Mouse (Mus musculus): Measurements from ENCODE around the gene Cdhr1. TPM values are rescaled to one million over a fixed set of nuclear protein-coding genes. Genes with fewer than 3 reads are reported as not detected.
"Not testable (repeated sequence)": the region's sequence is repeated elsewhere in the genome, so short reads cannot be mapped to it uniquely, and the experiment has no call there.

Gene Cdhr1
- 3.1 and 5.0 TPM in 2 replicates for polyA plus RNA-seq (2015; fragmentation: Nextera tagmentation; extraction: Ambion mirVana)

DNA sequence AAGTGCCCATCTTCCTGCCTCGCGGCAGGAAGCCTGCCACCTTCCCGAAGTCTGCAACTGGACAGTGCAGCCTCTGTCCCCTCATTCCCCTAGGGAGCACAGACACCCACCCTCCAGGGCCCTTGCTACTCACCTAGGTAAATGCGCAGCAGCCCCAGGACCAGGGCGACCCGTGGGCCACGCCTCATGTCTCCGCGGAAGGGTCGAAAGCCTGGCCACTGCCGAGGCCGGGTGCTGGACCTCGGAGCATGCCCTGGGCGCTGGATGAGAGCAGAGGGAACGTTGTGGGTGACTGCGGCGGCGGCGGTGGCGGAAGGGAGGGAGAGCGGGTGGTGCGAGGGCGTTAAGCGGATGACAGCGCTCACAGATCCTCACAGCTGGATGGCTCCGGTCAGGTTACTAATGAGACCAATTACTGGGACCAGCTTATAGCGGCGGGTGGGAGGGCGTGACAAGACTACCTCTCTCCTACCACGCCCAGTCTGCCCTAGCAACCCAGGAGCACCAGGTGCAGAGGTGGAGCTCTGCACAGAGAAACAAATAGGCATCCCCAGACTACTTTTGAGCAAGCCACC is at the start of gene Cdhr1:
Gene Cdhr1, minus strand, starts transcription at position 392 of the 575 bp plus-strand sequence.
- ATAC-seq, result peak; percentile 81
- Histone ChIP-seq H3K4me1 (ENCODE audit: control insufficient read depth, insufficient read depth, low read length) (peaks cover 6% of the 10 kb centered on the region), H3K9ac (ENCODE audit: low read depth, low read length) (peak within 1 kb of the TSS; percentile 85), H3K27ac (ENCODE audit: low read length) (no peak within 1 kb of the TSS), H3K36me3 (ENCODE audit: control insufficient read depth, insufficient read depth, low read length) (no peaks in the 10 kb centered on the region), H3K9me3 (replicated peaks; ENCODE audit: control insufficient read depth, low read length, poor library complexity, severe bottlenecking) (no peaks in the 10 kb centered on the region), H3K4me2 (ENCODE audit: low read length) (peak within 1 kb of the TSS; percentile 98), H3K27me3 (ENCODE audit: control insufficient read depth, insufficient read depth, low read depth, low read length) (no peaks in the 10 kb centered on the region), H3K4me3 (ENCODE audit: low read depth, low read length) (peak within 1 kb of the TSS; percentile 61)
- under 1% methylated on average over 30 of the region's 30 CpGs for WGBS

DNA sequence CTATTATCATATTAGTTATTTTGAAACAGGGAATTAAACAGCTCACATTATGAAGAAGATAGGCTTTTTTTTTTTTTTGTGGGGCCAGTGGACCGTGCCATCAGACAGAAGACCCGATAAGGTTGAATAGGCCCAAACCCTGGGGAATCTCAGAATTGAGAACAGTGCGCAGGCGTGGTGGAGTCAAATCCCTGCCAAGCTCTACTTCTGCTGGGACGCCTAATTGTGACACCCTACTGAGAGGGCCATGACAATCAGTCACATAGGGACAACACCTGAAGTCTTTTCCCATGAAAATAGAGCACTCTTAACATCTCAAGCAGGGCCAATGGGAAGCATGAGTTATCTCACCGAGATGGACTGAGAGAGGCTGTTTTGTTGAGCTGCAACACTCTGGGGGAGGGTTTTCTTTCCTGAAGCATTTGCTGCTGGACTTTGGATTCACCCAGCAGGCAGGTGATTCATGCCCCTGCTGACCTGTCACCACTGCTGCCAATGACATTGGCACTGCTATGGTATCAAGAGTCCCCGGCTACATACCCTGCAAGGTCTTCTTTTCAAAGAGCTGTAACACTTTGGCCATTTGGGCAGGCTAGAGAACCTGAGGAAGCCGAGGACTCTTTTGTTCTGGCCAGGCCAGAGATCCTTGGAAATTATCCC is 41.0 kb upstream of the Cdhr1 start:
- 54% methylated on average over 8 of the region's 8 CpGs for WGBS

DNA sequence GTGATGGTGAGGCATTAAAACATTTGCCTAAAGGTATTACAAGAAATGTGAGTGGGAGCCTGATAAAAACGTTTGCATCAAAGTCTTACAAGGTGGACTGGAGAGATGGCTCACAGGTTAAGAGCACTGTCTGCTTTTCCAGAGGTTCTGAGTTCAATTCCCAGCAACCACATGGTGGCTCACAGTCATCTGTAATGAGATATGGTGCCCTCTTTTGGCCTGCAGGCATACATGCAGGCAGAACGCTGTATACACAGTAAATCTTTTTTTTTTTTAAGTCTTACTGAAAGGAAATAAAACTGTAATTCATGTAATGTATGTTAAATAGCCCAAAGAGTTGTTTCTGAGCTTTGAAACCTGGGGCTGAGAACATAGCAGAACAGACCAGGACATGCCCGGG is 39.4 kb upstream of the Cdhr1 start:
- WGBS, result 81% methylated on average over 2 of the region's 3 CpGs

More for the DNA sequence above, 41.0 kb upstream of the Cdhr1 start:
- H3K9ac ChIP-seq (ENCODE audit: low read depth, low read length), result no peak overlapping the region
- H3K27ac ChIP-seq (ENCODE audit: low read length), result no peak overlapping the region
- H3K27me3 ChIP-seq (ENCODE audit: control insufficient read depth, insufficient read depth, low read depth, low read length), result no peaks in the 10 kb centered on the region
- no peak overlapping the region for H3K4me2 ChIP-seq (ENCODE audit: low read length)
- ATAC-seq, result no peak
- no peaks in the 10 kb centered on the region for H3K36me3 ChIP-seq (ENCODE audit: control insufficient read depth, insufficient read depth, low read length)
- H3K9me3 ChIP-seq (replicated peaks; ENCODE audit: control insufficient read depth, low read length, poor library complexity, severe bottlenecking), result no peaks in the 10 kb centered on the region
- H3K4me1 ChIP-seq (ENCODE audit: control insufficient read depth, insufficient read depth, low read length), result peaks cover 3% of the 10 kb centered on the region
- H3K4me3 ChIP-seq (ENCODE audit: low read depth, low read length), result no peak overlapping the region

DNA sequence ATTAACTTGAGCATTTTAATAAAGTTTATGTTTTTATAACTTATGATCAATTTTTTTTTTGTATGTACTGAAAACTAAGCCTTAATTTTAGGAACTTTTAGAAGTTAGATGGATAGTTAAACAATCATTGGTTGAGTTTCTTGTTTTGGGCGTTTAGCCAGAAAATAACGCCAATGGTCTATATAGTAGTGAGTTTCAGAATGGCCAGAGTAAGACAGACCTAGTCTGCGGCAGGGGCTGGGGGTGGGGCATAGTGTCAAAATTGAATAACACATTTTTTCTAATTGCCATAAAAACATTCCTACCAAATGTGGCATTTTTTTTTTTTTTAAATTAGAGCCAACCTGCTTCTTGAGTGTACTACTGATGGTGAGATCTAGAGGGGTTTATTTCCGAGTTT is 38.0 kb upstream of the Cdhr1 start:
- ATAC-seq, result no peak
- Histone ChIP-seq H3K36me3 (ENCODE audit: control insufficient read depth, insufficient read depth, low read length) (no peaks in the 10 kb centered on the region; the same call in 1 of the 2 replicates), H3K4me3 (ENCODE audit: low read depth, low read length) (no peak overlapping the region), H3K4me1 (ENCODE audit: control insufficient read depth, insufficient read depth, low read length) (peaks cover 9% of the 10 kb centered on the region), H3K27me3 (ENCODE audit: control insufficient read depth, insufficient read depth, low read depth, low read length) (no peaks in the 10 kb centered on the region), H3K9me3 (replicated peaks; ENCODE audit: control insufficient read depth, low read length, poor library complexity, severe bottlenecking) (no peaks in the 10 kb centered on the region), H3K9ac (ENCODE audit: low read depth, low read length) (no peak overlapping the region), H3K4me2 (ENCODE audit: low read length) (no peak overlapping the region), H3K27ac (ENCODE audit: low read length) (no peak overlapping the region)
- WGBS, result 83% methylated on average over 4 of the region's 4 CpGs

More for the DNA sequence above, 39.4 kb upstream of the Cdhr1 start:
- not testable (repeated sequence) for H3K9ac ChIP-seq (ENCODE audit: low read depth, low read length); H3K4me3 ChIP-seq (ENCODE audit: low read depth, low read length); ATAC-seq; H3K9me3 ChIP-seq (replicated peaks; ENCODE audit: control insufficient read depth, low read length, poor library complexity, severe bottlenecking); H3K36me3 ChIP-seq (ENCODE audit: control insufficient read depth, insufficient read depth, low read length); H3K27me3 ChIP-seq (ENCODE audit: control insufficient read depth, insufficient read depth, low read depth, low read length); H3K4me1 ChIP-seq (ENCODE audit: control insufficient read depth, insufficient read depth, low read length); H3K4me2 ChIP-seq (ENCODE audit: low read length); H3K27ac ChIP-seq (ENCODE audit: low read length)

DNA sequence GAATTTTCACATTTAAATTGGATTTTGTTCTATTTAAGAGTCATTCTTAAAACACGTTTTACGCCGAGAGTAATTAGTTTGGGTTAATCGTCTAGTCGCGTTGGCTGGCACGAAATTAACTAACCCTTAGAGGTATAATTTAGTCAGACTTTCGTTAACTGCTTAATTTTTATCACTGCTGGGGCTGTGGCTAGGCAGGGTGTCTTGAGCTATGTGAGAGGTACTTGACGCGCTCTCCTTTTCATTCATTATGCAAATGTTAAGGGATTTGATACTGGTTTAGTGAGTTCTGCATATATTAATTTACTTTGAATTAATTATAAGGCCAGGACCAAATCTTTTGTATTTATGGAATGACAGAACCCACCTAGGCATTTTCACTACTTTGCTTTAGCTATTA is 37.5 kb upstream of the Cdhr1 start:
- peak overlapping the region; percentile 67 for H3K9ac ChIP-seq (ENCODE audit: low read depth, low read length)
- H3K27me3 ChIP-seq (ENCODE audit: control insufficient read depth, insufficient read depth, low read depth, low read length), result no peaks in the 10 kb centered on the region
- H3K36me3 ChIP-seq (ENCODE audit: control insufficient read depth, insufficient read depth, low read length), result peaks cover 2% of the 10 kb centered on the region; the same call in 1 of the 2 replicates
- peak overlapping the region; percentile 79 for H3K4me2 ChIP-seq (ENCODE audit: low read length)
- H3K4me1 ChIP-seq (ENCODE audit: control insufficient read depth, insufficient read depth, low read length), result peaks cover 9% of the 10 kb centered on the region
- peak overlapping the region; percentile 71 for H3K27ac ChIP-seq (ENCODE audit: low read length)
- no peaks in the 10 kb centered on the region for H3K9me3 ChIP-seq (replicated peaks; ENCODE audit: control insufficient read depth, low read length, poor library complexity, severe bottlenecking)
- peak; percentile 64 for ATAC-seq
- peak overlapping the region; percentile 97 for H3K4me3 ChIP-seq (ENCODE audit: low read depth, low read length)
- under 1% methylated on average over 10 of the region's 10 CpGs for WGBS

DNA sequence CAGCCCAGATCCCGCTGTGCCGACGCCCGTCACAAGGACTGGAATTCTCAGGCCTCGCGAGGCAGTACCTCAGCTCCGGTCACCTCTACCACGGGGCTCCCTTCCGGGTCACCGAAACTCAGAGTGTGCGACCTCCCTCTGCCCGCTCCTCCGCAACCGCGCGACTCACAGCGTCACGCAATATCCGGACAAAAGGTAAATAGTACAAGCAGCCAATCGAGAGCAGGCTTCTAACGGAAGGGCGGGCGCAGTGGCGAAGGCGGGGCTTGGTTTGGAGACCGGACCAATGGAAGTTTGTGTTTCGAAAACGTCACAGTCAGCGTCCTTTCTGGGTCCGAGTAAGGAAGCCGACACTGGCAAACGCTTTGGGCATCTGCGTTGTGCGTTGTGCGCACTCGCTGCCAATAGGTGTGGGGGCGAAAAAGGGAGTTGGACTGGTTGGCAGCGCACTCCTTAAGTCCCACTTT is 37.0 kb upstream of the Cdhr1 start, which contains the start of gene Ghitm:
Gene Ghitm, minus strand, starts transcription at position 146 of the 467 bp plus-strand sequence.
- ATAC-seq, result peak; percentile 99
- under 1% methylated on average over 38 of the region's 38 CpGs for WGBS

DNA sequence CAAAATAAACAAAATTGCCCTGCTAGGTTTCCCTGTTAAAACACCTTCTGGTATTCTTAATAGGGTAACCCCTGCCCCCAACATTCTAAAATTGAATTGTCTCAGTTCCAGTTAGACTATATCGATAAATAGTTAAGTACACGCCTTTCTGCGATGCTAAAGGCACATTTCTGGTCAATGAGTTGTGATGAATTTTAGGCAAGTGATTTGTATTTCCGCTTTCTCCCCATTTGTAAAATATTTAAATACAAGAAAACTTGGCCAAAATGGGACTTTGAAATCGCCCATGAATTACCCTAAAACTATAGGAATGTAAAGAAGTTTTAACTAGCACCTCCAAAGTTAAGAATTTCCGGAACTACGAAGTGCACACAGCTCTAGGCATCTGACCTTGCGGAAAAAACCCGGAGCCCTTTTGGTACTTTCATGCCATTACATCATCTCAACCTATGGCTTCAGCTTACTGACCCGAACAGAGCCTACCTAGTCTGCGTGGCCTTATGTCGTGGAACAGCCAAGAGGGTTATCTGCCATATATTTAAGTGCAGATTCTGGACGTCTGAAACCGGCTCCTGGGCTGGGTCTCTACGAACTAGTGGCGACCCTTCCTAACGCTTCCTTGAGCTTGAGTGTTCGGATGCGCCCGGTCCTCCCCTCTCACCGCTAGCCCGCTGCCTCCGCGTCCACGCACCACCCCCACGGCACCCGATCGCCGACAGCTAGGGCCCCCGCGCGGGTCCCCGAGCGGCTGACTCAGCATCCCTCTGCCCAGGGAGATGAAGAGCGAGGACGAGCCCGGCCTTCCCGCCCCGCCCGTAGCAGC is 36.4 kb upstream of the Cdhr1 start:
- Histone ChIP-seq H3K36me3 (ENCODE audit: control insufficient read depth, insufficient read depth, low read length) (peaks cover 3% of the 10 kb centered on the region; the same call in 1 of the 2 replicates), H3K27me3 (ENCODE audit: control insufficient read depth, insufficient read depth, low read depth, low read length) (no peaks in the 10 kb centered on the region), H3K9me3 (replicated peaks; ENCODE audit: control insufficient read depth, low read length, poor library complexity, severe bottlenecking) (no peaks in the 10 kb centered on the region), H3K4me1 (ENCODE audit: control insufficient read depth, insufficient read depth, low read length) (peaks cover 9% of the 10 kb centered on the region), H3K27ac (ENCODE audit: low read length) (peak overlapping the region; percentile 84), H3K4me2 (ENCODE audit: low read length) (peak overlapping the region; percentile 78), H3K9ac (ENCODE audit: low read depth, low read length) (peak overlapping the region; percentile 92), H3K4me3 (ENCODE audit: low read depth, low read length) (peak overlapping the region; percentile 97)
- 1% methylated on average over 40 of the region's 40 CpGs for WGBS
- ATAC-seq, result no peak

More for the DNA sequence above, 37.0 kb upstream of the Cdhr1 start, which contains the start of gene Ghitm:
- Histone ChIP-seq H3K4me1 (ENCODE audit: control insufficient read depth, insufficient read depth, low read length) (peaks cover 9% of the 10 kb centered on the region), H3K27ac (ENCODE audit: low read length) (peak within 1 kb of the TSS; percentile 84), H3K27me3 (ENCODE audit: control insufficient read depth, insufficient read depth, low read depth, low read length) (no peaks in the 10 kb centered on the region), H3K4me3 (ENCODE audit: low read depth, low read length) (peak within 1 kb of the TSS; percentile 97), H3K9me3 (replicated peaks; ENCODE audit: control insufficient read depth, low read length, poor library complexity, severe bottlenecking) (no peaks in the 10 kb centered on the region), H3K4me2 (ENCODE audit: low read length) (peak within 1 kb of the TSS; percentile 79), H3K36me3 (ENCODE audit: control insufficient read depth, insufficient read depth, low read length) (peaks cover 2% of the 10 kb centered on the region; the same call in 1 of the 2 replicates), H3K9ac (ENCODE audit: low read depth, low read length) (peak within 1 kb of the TSS; percentile 92)

DNA sequence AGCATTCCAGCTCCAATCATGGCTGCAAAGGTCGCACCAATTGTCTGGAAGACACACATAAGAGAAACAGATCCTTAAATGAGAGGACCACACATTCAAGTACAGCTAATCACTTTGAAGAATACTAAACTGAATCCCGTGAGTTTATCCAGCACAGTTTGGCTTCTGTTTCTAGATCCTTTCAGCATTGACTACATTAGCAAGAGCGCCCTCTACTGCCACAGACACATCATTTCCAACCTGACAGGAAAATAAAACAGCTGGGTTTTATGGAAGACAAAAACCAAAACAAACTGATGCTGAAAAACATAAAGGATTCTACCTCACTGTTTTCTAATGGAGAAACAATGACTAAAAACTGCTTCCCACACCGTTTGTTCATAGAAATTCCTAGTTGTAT is 29.5 kb upstream of the Cdhr1 start:
- Histone ChIP-seq H3K36me3 (ENCODE audit: control insufficient read depth, insufficient read depth, low read length) (peaks cover 18% of the 10 kb centered on the region), H3K9ac (ENCODE audit: low read depth, low read length) (no peak overlapping the region), H3K4me1 (ENCODE audit: control insufficient read depth, insufficient read depth, low read length) (no peaks in the 10 kb centered on the region), H3K27me3 (ENCODE audit: control insufficient read depth, insufficient read depth, low read depth, low read length) (no peaks in the 10 kb centered on the region), H3K4me2 (ENCODE audit: low read length) (no peak overlapping the region), H3K9me3 (replicated peaks; ENCODE audit: control insufficient read depth, low read length, poor library complexity, severe bottlenecking) (no peaks in the 10 kb centered on the region), H3K27ac (ENCODE audit: low read length) (no peak overlapping the region), H3K4me3 (ENCODE audit: low read depth, low read length) (no peak overlapping the region)
- no peak for ATAC-seq
- 45% methylated on average over 4 of the region's 4 CpGs for WGBS

Measured in midbrain, embryonic 16.5 days (tissue).